8 mouse cellular contexts compared by ENCODE assay signal in genomic region chr2:18473361-18473771, GRCm38 (mm10).
DNase-seq lines count a peak whose midpoint lies in the region; ATAC-seq and TF ChIP-seq lines count a peak whose summit lies in the region.

No protein-coding gene starts in this region.

- H3K9me3 ChIP-seq in liver, embryonic 12.5 days (replicated peaks), result no peaks in the 10 kb centered on the region
- peaks cover 5% of the 10 kb centered on the region; the same call in 1 of the 2 replicates for H3K9me3 ChIP-seq in heart, postnatal 0 days (replicated peaks; ENCODE audit: control insufficient read depth, low read length)

- no peaks in the 10 kb centered on the region for H3K79me2 ChIP-seq in liver, adult 2 months (ENCODE audit: control insufficient read depth, insufficient read depth, low read length)

- no peak overlapping the region for H3K4me2 ChIP-seq in liver, embryonic 12.5 days
- no peak overlapping the region for H3K4me2 ChIP-seq in heart, postnatal 0 days (ENCODE audit: low read depth, low read length)

- no peaks in the 10 kb centered on the region for H3K4me1 ChIP-seq in liver, adult 2 months (ENCODE audit: control insufficient read depth, insufficient read depth, low read length)
- no peaks in the 10 kb centered on the region for H3K4me1 ChIP-seq in liver, embryonic 12.5 days
- no peaks in the 10 kb centered on the region; the same call in 1 of the 2 replicates for H3K4me1 ChIP-seq in embryonic fibroblast, embryonic 13.5 days (ENCODE audit: control insufficient read depth, insufficient read depth, low read length)
- H3K4me1 ChIP-seq in heart, postnatal 0 days (ENCODE audit: control insufficient read depth, insufficient read depth), result no peaks in the 10 kb centered on the region

- TF ChIP-seq CTCF in liver, adult 2 months (IDR thresholded peaks at IDR 0.05; ENCODE audit: low read depth, low read length), result no peak
- no peak for TF ChIP-seq CTCF in embryonic fibroblast, embryonic 13.5 days (IDR thresholded peaks at IDR 0.05; ENCODE audit: borderline replicate concordance, insufficient read depth, low read length)
- no peak for TF ChIP-seq CTCF in heart, postnatal 0 days (IDR thresholded peaks at IDR 0.05; ENCODE audit: low read depth)

- ATAC-seq in liver, embryonic 12.5 days, result no peak
- ATAC-seq in heart, postnatal 0 days (ENCODE audit: insufficient read depth, low read depth), result peak; percentile 98
- ATAC-seq in megakaryocyte-erythroid progenitor cell, adult 5-6 weeks (replicated peaks; ENCODE audit: low FRiP score, low TSS enrichment, poor library complexity, severe bottlenecking), result no peak

- DNase-seq in liver, adult 2 months (ENCODE audit: extremely low read depth, low read depth, low spot score), result peak; percentile 7
- DNase-seq in heart, postnatal 0 days (ENCODE audit: low spot score), result peak; percentile 86
- DNase-seq in left cerebral cortex, postnatal 10 days (ENCODE audit: extremely low spot score in 1 of 2, low spot score in 2 of 2), result peak; percentile 21 to 49
- DNase-seq in testis, postnatal 10 days (ENCODE audit: low spot score), result no peak
- DNase-seq in neural tube, embryonic 10.5 days (ENCODE audit: extremely low spot score, low spot score), result no peak

- intact Hi-C loops in left cerebral cortex, postnatal 10 days (cut with DNase I), result no loop called here

- no peaks in the 10 kb centered on the region for H3K36me3 ChIP-seq in liver, adult 2 months (ENCODE audit: control insufficient read depth, insufficient read depth, low read length)
- H3K36me3 ChIP-seq in liver, embryonic 12.5 days, result no peaks in the 10 kb centered on the region
- H3K36me3 ChIP-seq in heart, postnatal 0 days (replicated peaks; ENCODE audit: control insufficient read depth, insufficient read depth, low read length), result no peaks in the 10 kb centered on the region

- no peak overlapping the region for H3K27ac ChIP-seq in liver, adult 2 months (replicated peaks; ENCODE audit: insufficient read depth, low read depth, low read length)
- no peak overlapping the region for H3K27ac ChIP-seq in liver, embryonic 12.5 days
- H3K27ac ChIP-seq in embryonic fibroblast, embryonic 13.5 days (ENCODE audit: insufficient read depth, low read length), result peak overlapping the region; percentile 40; the same call in 1 of the 2 replicates
- H3K27ac ChIP-seq in heart, postnatal 0 days (ENCODE audit: low read depth), result peak overlapping the region; percentile 54

- no peak for TF ChIP-seq POLR2A in liver, adult 2 months (IDR thresholded peaks at IDR 0.05; ENCODE audit: extremely low read depth, insufficient read depth, low read length)
- no peak for TF ChIP-seq POLR2A in embryonic fibroblast, embryonic 13.5 days (IDR thresholded peaks at IDR 0.05; ENCODE audit: low read depth, low read length)

- no peak overlapping the region for H3K4me3 ChIP-seq in liver, adult 2 months (ENCODE audit: insufficient read depth, low read depth, low read length)
- no peak overlapping the region for H3K4me3 ChIP-seq in liver, embryonic 12.5 days
- H3K4me3 ChIP-seq in embryonic fibroblast, embryonic 13.5 days (ENCODE audit: insufficient read depth, low read length), result no peak overlapping the region
- no peak overlapping the region for H3K4me3 ChIP-seq in heart, postnatal 0 days (ENCODE audit: low read depth, low read length)

- H3K9ac ChIP-seq in liver, adult 2 months (ENCODE audit: low read depth, low read length), result no peak overlapping the region
- no peak overlapping the region for H3K9ac ChIP-seq in liver, embryonic 12.5 days
- H3K9ac ChIP-seq in heart, postnatal 0 days (replicated peaks; ENCODE audit: low read depth, low read length), result no peak overlapping the region

- WGBS in liver, adult 2 months, result 52% methylated on average over 3 of the region's 3 CpGs
- WGBS in liver, embryonic 12.5 days (ENCODE audit: insufficient replicate concordance), result 36% methylated on average over 3 of the region's 3 CpGs
- 5% methylated on average over 3 of the region's 3 CpGs for WGBS in heart, postnatal 0 days

- H3K27me3 ChIP-seq in liver, adult 2 months (ENCODE audit: control insufficient read depth, insufficient read depth, low read length), result no peaks in the 10 kb centered on the region
- H3K27me3 ChIP-seq in liver, embryonic 12.5 days (replicated peaks), result no peaks in the 10 kb centered on the region
- H3K27me3 ChIP-seq in heart, postnatal 0 days (ENCODE audit: control insufficient read depth, insufficient read depth, low read length), result no peaks in the 10 kb centered on the region

- TF ChIP-seq EP300 in heart, postnatal 0 days (IDR thresholded peaks at IDR 0.05; ENCODE audit: low read depth), result no peak

Comparison
In these comparisons a context has a peak if more than half of its experiments do, and no peak if none do; other contexts are left out.
1. DNase-seq: peak in liver, adult 2 months (single experiment), heart, postnatal 0 days (single experiment) and left cerebral cortex, postnatal 10 days (2 of 2); none in testis, postnatal 10 days (single experiment) and neural tube, embryonic 10.5 days (single experiment).
2. H3K27ac ChIP-seq: peak in embryonic fibroblast, embryonic 13.5 days (single experiment) and heart, postnatal 0 days (single experiment); none in liver, adult 2 months (single experiment) and liver, embryonic 12.5 days (single experiment).